Mouse (Mus musculus): ENCODE data around the gene Edn2.

- TF ChIP-seq EP300 (IDR thresholded peaks at IDR 0.05; ENCODE audit: low read depth) = no peak
- no peak for TF ChIP-seq CTCF (IDR thresholded peaks at IDR 0.05; ENCODE audit: low read depth)
Measured at GRCm38 (mm10) chr4:120212812-120213211, 51.8 kb downstream of the Edn2 start.

All from heart, postnatal 0 days (tissue).